Mouse (Mus musculus): ENCODE measurements around the gene Inafm1. TPM values are rescaled to one million over a fixed set of nuclear protein-coding genes. Genes with fewer than 3 reads are reported as not detected.
A peak's percentile ranks its signal among the peaks of the same experiment; 100 is the strongest.
"Not testable (repeated sequence)": the region's sequence is repeated elsewhere in the genome, so short reads cannot be mapped to it uniquely, and the experiment has no call there.

Gene Inafm1
- polyA plus RNA-seq, 1 experiment from 2014 or later, result 28.0 TPM

DNA sequence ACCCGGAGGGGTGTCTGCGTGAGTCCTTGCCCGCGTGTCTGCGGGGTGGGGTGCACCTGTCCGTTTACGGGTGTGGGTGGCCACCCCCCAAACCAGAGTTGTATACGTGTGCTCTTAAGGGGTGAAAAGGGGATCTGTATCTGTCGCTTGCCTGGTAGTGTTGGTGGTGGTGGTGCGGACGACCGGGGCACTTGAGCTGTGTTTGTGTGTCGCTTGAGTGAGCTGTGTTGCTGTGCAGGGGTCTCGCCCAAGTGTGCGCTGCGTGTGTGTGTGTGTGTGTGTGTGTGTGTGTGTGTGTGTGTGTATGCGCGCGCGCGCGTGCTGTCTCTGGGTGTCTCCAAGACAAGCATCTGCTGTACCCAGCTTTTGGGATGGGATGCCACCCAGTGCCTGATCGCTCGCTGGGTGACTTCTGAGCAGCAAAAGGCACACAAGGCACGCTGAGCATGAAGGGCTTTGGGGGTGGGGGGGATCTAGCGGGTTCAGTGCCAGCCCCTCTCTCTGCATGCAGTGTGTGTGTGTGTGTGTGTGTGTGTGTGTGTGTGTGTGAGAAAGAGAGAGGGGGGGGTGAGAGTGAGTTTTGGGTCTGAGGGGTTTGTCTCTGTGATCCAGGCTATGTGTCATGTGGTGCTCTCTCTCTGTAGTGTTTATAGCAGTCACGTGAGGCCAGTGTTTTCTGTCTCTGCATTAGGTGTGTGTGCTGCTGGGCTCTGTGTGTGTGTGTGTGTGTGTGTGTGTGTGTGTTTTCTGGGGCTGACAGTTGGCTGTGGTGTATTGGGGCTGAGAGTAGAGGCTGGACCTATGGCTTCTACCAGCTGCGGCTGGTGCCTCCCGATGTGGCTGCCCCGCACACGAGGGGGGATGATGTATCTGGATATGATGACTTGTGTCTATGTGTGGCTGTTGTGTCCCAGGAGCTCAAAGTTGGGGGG lies 37.4 kb upstream of the Inafm1 start:
- TF ChIP-seq CTCF (IDR thresholded peaks at IDR 0.05; ENCODE audit: low read depth), result no peak
- TF ChIP-seq EP300 (optimal IDR thresholded peaks at IDR 0.05), result no peak
- peak overlapping the region; percentile 70 for H3K9ac ChIP-seq (ENCODE audit: low read length)
- no peaks in the 10 kb centered on the region for H3K36me3 ChIP-seq (ENCODE audit: control insufficient read depth, insufficient read depth, low read length)
- peak overlapping the region; percentile 100 for H3K4me2 ChIP-seq (replicated peaks; ENCODE audit: low read depth)
- peak overlapping the region; percentile 99 for H3K27ac ChIP-seq (replicated peaks)
- peak; percentile 57 for DNase-seq (ENCODE audit: low spot score)
- H3K4me3 ChIP-seq (ENCODE audit: low read depth, low read length), result peak overlapping the region; percentile 72
- H3K27me3 ChIP-seq (ENCODE audit: control insufficient read depth, insufficient read depth, low read length), result no peaks in the 10 kb centered on the region
- no peak for ATAC-seq (ENCODE audit: low FRiP score, low TSS enrichment)
- 1% methylated on average over 31 of the region's 31 CpGs for WGBS
- no peaks in the 10 kb centered on the region for H3K9me3 ChIP-seq (ENCODE audit: control insufficient read depth, low read length)
- peaks cover 14% of the 10 kb centered on the region for H3K4me1 ChIP-seq (replicated peaks; ENCODE audit: control insufficient read depth, insufficient read depth)

DNA sequence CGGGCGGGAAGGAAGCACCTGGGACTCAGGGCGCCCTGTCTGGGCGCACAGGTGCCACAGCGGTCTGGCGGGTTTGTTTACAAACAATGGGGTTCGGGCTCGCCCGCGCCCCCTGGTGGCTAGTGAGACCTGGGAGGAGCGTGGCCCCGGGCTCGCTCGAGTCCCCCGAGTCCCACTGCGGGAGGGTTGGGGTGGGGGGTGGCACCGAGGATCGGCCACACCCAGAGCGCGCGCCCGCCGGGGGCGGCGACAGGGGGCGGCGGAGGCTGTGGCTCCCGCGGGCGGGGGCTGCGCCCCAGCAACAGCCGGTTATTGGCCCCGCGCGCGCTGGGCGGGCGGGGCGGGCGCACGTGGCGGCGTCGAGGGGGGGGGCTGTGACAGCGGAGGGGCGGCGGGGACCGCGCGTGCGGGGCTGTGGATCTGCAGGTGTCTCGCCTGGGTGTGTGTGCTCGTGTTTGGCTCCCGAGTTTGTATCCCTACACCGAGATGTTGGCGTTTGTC lies 36.7 kb upstream of the Inafm1 start:
- 0% methylated on average over 20 of the region's 56 CpGs for WGBS
- TF ChIP-seq EP300 (optimal IDR thresholded peaks at IDR 0.05) (no peak), CTCF (IDR thresholded peaks at IDR 0.05; ENCODE audit: low read depth) (peak; percentile 79)
- ATAC-seq (ENCODE audit: low FRiP score, low TSS enrichment) (peak; percentile 39; the same call in 1 of the 2 replicates), DNase-seq (ENCODE audit: low spot score) (peak; percentile 89)
- peak overlapping the region; percentile 70 for H3K9ac ChIP-seq (ENCODE audit: low read length)
- H3K27ac ChIP-seq (replicated peaks), result peak overlapping the region; percentile 88
- peaks cover 14% of the 10 kb centered on the region for H3K4me1 ChIP-seq (replicated peaks; ENCODE audit: control insufficient read depth, insufficient read depth)
- H3K9me3 ChIP-seq (ENCODE audit: control insufficient read depth, low read length), result no peaks in the 10 kb centered on the region
- peak overlapping the region; percentile 100 for H3K4me2 ChIP-seq (replicated peaks; ENCODE audit: low read depth)
- peak overlapping the region; percentile 72 for H3K4me3 ChIP-seq (ENCODE audit: low read depth, low read length)
- H3K36me3 ChIP-seq (ENCODE audit: control insufficient read depth, insufficient read depth, low read length), result no peaks in the 10 kb centered on the region
- H3K27me3 ChIP-seq (ENCODE audit: control insufficient read depth, insufficient read depth, low read length), result no peaks in the 10 kb centered on the region

DNA sequence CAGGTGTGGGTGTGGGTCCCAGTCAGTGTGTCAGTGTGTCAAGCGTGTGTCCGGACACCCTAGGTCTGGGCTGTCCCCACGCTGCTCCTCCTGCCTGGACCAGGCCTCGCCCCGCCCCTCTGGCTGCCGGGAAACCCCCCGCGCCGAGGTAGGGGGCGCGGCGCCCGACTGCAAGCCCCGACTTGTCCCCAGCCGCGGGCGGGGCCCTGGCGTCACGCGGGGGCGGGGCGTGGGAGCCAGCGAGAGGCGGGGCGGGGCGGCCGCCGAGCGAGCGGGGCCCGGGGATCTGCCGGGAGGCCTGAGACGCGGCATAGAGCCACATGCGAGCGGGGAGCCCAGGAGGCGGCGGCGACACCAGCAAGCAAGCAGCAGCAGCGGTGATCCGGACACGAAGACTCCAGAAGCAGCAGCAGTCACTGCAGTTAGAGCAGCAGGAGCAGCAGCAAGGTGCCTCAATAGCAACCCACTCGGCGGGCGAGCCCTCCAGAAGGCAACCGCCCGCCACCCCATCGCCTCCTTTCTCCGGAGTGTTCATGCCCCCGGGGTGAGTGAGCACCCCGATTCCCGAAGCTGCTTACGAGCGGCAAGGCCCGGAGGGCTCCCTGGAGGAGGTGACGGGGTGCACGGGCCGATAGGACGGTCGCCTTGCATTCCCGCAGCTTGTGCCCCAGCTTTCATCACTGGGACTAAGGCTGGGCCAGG lies 36.1 kb upstream of the Inafm1 start:
- Histone ChIP-seq H3K9ac (ENCODE audit: low read length) (peak overlapping the region; percentile 70), H3K27ac (replicated peaks) (peak overlapping the region; percentile 88), H3K27me3 (ENCODE audit: control insufficient read depth, insufficient read depth, low read length) (no peaks in the 10 kb centered on the region), H3K36me3 (ENCODE audit: control insufficient read depth, insufficient read depth, low read length) (no peaks in the 10 kb centered on the region), H3K4me3 (ENCODE audit: low read depth, low read length) (peak overlapping the region; percentile 72), H3K4me2 (replicated peaks; ENCODE audit: low read depth) (peak overlapping the region; percentile 100), H3K4me1 (replicated peaks; ENCODE audit: control insufficient read depth, insufficient read depth) (peaks cover 14% of the 10 kb centered on the region), H3K9me3 (ENCODE audit: control insufficient read depth, low read length) (no peaks in the 10 kb centered on the region)
- TF ChIP-seq CTCF (IDR thresholded peaks at IDR 0.05; ENCODE audit: low read depth) (0 out of 2 replicates have a peak, but pooled peaks have one; percentile 12), EP300 (optimal IDR thresholded peaks at IDR 0.05) (peak; percentile 52)
- DNase-seq (ENCODE audit: low spot score) (peak; percentile 91), ATAC-seq (ENCODE audit: low FRiP score, low TSS enrichment) (peak; percentile 46; the same call in 1 of the 2 replicates)
- WGBS, result under 1% methylated on average over 56 of the region's 61 CpGs

DNA sequence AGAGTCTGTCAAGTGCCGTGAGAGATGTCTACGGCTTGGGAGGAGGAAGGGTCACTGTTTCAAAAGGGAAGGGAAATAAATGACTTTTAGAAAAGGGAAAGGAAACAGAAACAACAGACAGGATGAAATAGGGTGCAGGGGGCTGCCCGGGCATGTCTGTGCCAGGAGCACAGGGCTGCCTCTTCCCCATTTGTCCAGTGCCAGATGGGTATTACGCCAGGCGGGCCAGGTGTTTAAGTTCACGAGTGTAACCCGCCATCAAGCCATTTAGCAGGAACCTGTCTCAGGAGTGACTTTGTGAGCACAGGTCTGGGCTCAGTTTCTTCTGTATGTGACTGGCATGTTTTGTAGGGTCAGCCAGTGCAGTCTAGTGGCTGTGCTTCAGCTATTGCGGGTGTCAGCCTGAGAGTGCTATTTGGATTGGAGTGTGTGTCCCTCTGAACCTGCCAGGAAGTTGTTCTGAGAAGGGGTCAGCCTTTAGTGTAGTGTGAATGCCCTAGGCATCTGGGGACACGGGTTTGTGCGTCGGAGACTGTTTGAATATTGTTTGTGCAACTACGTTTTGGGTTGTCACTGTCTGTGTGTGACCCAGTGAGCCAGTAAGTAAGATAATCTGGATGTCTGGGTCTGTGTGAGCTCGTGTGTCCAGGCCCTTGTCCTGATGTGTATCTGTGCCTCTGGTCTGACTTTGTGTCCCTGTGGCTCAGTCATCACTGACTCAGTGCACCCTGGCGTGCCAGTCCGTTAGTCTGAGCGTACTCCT lies 35.3 kb upstream of the Inafm1 start:
- no peaks in the 10 kb centered on the region for H3K36me3 ChIP-seq (ENCODE audit: control insufficient read depth, insufficient read depth, low read length)
- no peak for ATAC-seq (ENCODE audit: low FRiP score, low TSS enrichment)
- no peak for DNase-seq (ENCODE audit: low spot score)
- H3K4me1 ChIP-seq (replicated peaks; ENCODE audit: control insufficient read depth, insufficient read depth), result peaks cover 12% of the 10 kb centered on the region
- H3K4me3 ChIP-seq (ENCODE audit: low read depth, low read length), result peak overlapping the region; percentile 72
- H3K27ac ChIP-seq (replicated peaks), result peak overlapping the region; percentile 88; the same call in 1 of the 2 replicates
- peak overlapping the region; percentile 70; the same call in 1 of the 2 replicates for H3K9ac ChIP-seq (ENCODE audit: low read length)
- no peak for TF ChIP-seq CTCF (IDR thresholded peaks at IDR 0.05; ENCODE audit: low read depth)
- no peaks in the 10 kb centered on the region for H3K9me3 ChIP-seq (ENCODE audit: control insufficient read depth, low read length)
- H3K27me3 ChIP-seq (ENCODE audit: control insufficient read depth, insufficient read depth, low read length), result no peaks in the 10 kb centered on the region
- WGBS, result 28% methylated on average over 16 of the region's 16 CpGs
- peak overlapping the region; percentile 100 for H3K4me2 ChIP-seq (replicated peaks; ENCODE audit: low read depth)

DNA sequence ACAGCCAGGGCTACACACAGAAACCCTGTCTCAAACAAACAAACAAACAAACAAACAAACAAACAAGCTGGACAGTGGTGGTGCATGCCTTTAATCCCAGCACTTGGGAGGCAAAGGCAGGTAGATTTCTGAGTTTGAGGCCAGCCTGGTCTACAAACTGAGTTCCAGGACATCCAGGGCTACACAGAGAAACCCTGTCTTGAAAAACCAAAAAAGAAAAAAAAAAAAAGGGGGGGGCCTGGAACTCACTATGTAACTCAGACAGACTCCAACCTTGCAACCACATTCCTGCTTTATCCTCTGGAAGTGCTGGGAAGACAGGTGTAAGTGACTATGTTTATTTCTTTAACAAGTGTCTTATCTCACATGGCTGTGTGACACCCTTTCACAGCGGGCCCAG lies 34.7 kb upstream of the Inafm1 start, which contains the start of gene Bbc3:
TSS of gene Bbc3 (plus strand) at position 301 of the 400 bp plus-strand sequence.
- peak within 1 kb of the TSS; percentile 88 for H3K27ac ChIP-seq (replicated peaks)
- 22% methylated on average over 1 of the region's 1 CpGs for WGBS
- not testable (repeated sequence) for ATAC-seq (ENCODE audit: low FRiP score, low TSS enrichment); DNase-seq (ENCODE audit: low spot score); H3K36me3 ChIP-seq (ENCODE audit: control insufficient read depth, insufficient read depth, low read length); H3K9me3 ChIP-seq (ENCODE audit: control insufficient read depth, low read length); H3K4me1 ChIP-seq (replicated peaks; ENCODE audit: control insufficient read depth, insufficient read depth); H3K27me3 ChIP-seq (ENCODE audit: control insufficient read depth, insufficient read depth, low read length)
- H3K9ac ChIP-seq (ENCODE audit: low read length), result peak within 1 kb of the TSS; percentile 70; the same call in 1 of the 2 replicates
- H3K4me2 ChIP-seq (replicated peaks; ENCODE audit: low read depth), result peak within 1 kb of the TSS; percentile 100
- H3K4me3 ChIP-seq (ENCODE audit: low read depth, low read length), result peak within 1 kb of the TSS; percentile 72

DNA sequence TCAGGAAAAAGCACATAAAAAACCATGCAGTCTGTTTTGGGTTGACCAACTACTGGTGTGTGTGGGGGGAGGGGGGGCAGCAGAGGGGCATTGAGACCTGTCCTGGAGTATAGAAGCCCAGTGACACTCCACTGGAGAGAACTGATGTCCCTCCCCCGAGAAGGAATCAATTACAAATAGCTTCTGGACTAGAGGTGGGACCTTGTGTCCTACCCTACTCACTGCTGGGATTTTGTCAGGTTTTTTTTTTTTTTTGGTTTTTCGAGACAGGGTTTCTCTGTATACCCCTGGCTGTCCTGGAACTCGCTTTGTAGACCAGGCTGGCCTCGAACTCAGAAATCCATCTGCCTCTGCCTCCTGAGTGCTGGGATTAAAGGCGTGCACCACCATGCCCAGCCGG lies 33.7 kb upstream of the Inafm1 start:
- not testable (repeated sequence) for H3K4me2 ChIP-seq (replicated peaks; ENCODE audit: low read depth); H3K4me1 ChIP-seq (replicated peaks; ENCODE audit: control insufficient read depth, insufficient read depth); DNase-seq (ENCODE audit: low spot score); H3K27me3 ChIP-seq (ENCODE audit: control insufficient read depth, insufficient read depth, low read length); H3K4me3 ChIP-seq (ENCODE audit: low read depth, low read length); H3K36me3 ChIP-seq (ENCODE audit: control insufficient read depth, insufficient read depth, low read length); H3K9ac ChIP-seq (ENCODE audit: low read length); H3K27ac ChIP-seq (replicated peaks); ATAC-seq (ENCODE audit: low FRiP score, low TSS enrichment); H3K9me3 ChIP-seq (ENCODE audit: control insufficient read depth, low read length)
- 75% methylated on average over 6 of the region's 6 CpGs for WGBS
